Mouse (Mus musculus) gastrocnemius, postnatal 14 days (tissue): ENCODE data around the gene Cpn1. TPM values are rescaled to one million over a fixed set of nuclear protein-coding genes. Genes with fewer than 3 reads are reported as not detected.
"Not testable (repeated sequence)": the region's sequence is repeated elsewhere in the genome, so short reads cannot be mapped to it uniquely, and the experiment has no call there.

Source experiments
- DNase-seq: peaks from one replicate; pipeline ENCODE4 v3.0.0; 2021; ENCODE audit warnings: mixed read lengths
- intact Hi-C: fragments of 180-260 bp; cut with DNase I; formaldehyde crosslinking; loops from one replicate; pipeline ENCODE4 v1.15.1; 2025; ENCODE audit warnings: low total_unique reads
- total RNA-seq, 2 experiments: library from RNA; stranded (reverse); gene quantifications; 2 replicates each; pipeline ENCODE4 v1.2.3; 2021

Cpn1 gene
- total RNA-seq, 2 experiments from 2014 or later: not detected

DNA sequence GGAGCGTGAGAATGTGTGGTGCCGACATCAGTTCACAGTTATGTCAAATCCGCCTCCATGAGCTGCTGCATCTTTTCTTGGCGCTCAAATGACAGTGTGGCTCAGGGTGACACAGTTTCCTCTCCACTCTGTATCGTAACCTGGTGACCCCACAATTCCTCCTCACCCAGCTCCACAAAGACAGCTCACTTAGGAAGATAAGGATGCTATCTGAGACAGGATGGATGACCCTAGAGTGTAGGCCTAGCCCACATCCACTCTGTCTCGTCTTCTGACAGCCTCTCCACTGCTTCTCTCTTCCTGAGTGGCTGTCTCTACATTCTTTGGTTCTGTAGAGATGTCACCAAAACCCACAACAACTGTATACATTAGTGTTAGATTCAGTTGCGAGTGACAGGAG is 9.1 kb upstream of the Cpn1 start:
- no peak for DNase-seq
- intact Hi-C loops: no loop called here

DNA sequence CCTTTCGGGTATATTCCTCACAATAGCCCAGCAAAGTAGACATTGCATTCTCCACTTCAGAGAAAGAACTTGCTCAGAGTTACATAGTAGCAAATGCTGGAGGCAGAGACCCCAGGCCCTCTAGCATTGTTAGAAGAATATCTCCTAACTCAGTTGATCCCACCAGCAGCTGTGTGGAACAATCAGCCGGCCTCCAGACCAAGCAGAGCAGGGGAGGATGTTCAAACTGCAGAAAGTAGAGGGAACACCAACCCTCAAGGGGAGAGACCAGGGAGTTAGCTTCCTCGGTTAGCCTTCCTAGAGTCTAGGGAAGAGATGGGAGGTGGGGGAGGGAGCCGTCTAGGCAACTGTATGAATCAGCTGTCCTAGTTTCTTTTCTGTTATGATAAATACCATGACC is 6.1 kb upstream of the Cpn1 start:
- intact Hi-C loops: no loop called here
- DNase-seq: no peak

DNA sequence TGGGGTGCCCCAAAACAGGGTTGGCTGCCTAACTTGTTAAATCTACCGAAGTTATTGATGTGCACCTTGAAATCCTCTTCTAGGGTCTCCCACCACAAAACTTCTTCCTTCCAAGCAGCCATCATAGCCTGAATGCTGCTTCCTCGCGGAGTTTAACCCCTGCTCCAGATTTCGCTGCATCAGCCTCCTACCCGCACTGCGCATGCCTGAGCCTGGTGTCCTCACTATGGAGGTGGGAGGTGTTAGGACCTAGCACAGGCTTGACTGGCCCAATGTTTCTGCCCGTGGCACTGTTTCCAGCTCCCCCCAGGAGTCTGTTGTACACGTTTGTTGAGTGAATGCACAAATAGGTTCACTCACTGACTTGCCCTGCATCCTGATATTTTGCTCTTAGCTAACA is 4.0 kb upstream of the Cpn1 start:
- intact Hi-C loops: no loop called here
- DNase-seq: no peak

DNA sequence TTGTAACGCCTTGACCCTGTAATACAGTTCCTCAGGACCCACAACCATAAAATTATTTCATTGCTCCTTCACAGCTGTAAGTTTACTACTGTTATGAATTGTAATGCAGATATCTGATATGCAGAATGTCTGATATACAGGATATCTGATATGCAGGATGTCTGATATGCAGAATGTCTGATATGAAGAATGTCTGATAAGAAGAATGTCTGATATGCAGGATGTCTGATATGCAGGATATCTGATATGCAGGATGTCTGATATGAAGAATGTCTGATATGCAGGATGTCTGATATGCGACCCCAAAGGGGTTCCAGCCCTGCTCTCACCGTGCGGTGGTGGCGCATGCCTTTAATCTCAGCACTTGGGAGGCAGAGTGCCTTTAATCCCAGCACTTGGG is 4.4 kb downstream of the Cpn1 start:
- no peak for DNase-seq
- intact Hi-C loops: no loop called here

DNA sequence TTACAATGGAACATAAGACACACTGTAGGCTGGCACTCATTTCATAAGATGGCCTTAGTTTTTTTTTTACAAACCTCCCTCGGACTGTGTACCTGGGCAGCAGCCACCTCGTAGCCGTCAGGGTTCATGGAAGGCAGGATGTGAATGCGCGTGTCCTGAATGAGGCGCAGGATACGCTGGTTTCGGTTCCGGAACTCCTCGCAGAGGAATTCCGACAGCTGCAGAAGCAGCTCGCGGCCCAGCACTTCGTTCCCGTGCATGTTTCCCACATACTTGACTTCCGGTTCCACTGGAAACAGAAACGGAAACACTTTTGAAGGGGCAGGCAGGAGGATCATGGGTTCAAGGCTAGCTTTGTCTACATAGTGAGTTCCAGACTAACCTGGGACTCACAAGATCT is 5.6 kb downstream of the Cpn1 start:
- intact Hi-C loops: no loop called here
- DNase-seq: no peak

DNA sequence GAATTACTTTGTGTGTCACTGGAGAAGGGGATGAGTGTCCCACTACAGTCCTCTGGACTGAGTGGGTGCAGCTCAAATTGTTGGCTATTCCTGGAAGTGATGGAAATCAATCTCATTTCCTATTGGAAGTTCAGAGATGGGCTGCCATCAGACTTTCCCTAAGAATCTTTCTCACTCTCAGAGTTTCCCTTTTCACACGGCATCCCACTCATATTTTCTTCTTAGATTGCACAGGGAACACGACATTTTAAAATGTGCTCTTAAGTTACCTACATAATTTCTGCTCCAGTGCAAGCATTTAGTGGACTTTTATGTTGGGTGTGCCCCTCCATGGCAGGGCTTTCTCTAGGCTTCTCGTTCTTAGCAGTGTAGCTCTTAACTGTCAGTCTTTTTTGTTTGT is 8.6 kb downstream of the Cpn1 start:
- intact Hi-C loops: no loop called here
- DNase-seq: no peak

DNA sequence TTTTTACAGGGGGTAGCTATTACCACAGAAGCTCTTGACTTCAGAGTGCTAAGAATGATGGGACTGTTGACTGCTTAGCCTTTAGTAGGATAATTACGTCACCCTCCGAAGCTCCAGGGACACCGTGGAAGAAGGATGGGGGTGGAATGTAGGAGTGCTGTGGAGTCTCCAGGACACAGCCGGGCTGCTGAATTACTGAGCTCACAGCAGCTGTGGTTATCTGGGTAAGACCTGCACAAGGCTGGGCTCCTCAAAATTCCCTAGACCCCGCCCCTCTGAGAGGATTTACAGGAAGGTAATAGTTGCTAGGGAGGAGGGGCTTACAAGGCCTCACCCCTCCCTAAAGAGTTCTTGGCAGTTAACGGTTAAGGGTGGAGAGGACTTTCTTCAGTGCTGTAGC is 9.7 kb downstream of the Cpn1 start:
- no peak for DNase-seq
- intact Hi-C loops: no loop called here

DNA sequence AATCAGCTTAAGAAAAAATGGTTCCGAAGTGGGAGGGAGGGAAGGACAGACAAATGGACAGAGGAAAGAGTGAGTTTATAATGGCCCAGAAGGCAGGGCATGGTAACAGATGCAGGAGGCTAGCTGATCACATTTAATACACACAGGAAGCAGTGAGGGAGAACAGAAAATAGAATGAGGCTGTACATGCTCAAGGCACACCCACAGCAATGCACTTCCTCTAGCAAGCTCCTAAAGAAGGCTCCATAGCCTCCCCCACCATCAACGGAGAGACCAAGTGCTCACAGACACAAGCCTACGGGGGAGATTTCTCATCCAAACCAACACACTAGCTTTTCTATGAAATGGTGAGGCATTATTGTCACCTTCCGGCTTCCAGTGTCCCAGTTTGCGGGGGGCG is 12.1 kb downstream of the Cpn1 start:
- DNase-seq: no peak
- intact Hi-C loops: no loop called here

DNA sequence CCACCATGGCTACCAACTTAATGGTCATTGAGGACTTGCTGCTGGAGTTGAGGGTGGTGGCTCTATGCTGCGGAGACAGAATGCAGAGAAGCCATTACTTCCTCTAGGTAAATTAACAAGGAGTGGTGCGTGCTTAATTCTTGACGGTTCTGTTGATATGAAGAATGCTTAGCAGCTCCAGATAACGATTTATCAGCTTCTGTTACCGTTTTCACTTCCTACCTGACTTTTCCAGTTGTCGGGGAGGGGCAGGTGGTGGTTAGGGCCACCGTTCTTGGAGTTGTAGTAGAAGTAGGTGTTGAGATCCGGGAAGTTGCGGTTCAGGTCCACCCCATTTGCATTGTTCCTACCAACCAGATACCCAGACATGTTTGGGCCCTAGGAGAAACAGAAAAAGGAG is 12.6 kb downstream of the Cpn1 start:
- no peak for DNase-seq
- intact Hi-C loops: no loop called here

DNA sequence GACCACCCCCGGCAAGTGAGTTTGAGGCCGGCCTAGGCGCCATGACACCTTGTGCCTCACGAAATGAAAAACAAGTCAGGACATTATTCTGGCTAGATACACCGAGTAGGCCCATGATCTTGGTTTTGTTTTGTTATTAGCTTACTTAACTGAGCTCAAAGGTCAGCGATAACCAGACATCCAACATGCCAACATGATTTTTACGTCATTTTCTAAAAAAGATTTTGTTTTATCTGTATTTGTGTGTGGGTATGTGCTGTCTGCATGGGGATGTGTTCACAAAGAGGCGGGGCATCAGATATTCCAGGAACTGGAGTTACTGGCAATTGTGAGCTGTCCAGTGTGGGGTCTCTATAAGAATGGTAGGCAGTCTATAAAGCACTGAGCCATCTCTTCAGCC is 14.2 kb downstream of the Cpn1 start:
- intact Hi-C loops: no loop called here
- DNase-seq: no peak

DNA sequence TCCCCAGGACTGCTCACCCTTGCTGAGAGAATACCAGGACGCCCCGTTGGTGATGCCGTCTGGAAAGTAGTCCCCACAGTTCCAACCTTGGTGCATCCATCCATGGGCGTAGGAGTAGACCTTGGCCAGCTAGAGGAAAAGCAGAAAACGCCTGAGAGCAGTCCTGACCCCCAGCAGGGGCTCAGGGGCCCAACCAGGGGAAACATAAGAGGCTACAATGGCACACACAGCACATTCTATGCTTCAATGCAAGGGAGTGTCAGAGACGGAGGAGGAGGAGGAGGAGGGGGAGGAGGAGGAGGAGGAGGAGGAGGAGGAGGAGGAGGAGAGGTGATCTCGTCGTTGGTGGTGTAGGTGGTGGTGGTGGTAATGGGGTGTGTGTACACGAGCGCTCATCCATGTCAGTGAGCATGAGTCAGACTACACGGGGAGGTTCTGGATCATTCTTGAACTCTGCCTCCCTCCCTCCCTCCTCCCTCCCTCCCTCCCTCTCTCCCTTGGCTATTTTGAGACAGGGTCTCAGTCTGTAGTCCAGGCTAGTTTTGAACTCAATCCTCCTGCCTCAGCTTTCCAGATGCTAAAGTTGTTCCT is 17.8 kb downstream of the Cpn1 start:
- DNase-seq: no peak
- intact Hi-C loops: no loop called here

DNA sequence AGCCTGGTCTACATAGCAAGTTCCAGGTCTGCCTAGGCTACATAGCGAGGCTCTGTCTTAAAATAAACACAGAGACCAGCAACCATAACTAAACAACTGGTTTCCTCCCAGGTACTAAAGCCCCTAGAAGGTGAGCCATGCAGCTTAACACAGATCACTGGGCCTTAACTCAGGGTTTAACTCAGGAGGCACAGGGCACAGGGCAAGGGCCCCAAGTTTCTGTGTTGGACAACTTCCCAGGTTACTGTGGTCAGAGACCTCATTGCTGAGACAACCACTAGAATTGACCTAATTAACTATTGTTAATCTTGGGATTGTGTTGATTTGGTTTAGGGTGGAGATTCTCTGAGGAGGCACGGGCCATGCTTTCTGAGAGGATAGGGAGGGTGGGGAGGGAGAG is 19.9 kb downstream of the Cpn1 start:
- intact Hi-C loops: no loop called here
- no peak for DNase-seq

DNA sequence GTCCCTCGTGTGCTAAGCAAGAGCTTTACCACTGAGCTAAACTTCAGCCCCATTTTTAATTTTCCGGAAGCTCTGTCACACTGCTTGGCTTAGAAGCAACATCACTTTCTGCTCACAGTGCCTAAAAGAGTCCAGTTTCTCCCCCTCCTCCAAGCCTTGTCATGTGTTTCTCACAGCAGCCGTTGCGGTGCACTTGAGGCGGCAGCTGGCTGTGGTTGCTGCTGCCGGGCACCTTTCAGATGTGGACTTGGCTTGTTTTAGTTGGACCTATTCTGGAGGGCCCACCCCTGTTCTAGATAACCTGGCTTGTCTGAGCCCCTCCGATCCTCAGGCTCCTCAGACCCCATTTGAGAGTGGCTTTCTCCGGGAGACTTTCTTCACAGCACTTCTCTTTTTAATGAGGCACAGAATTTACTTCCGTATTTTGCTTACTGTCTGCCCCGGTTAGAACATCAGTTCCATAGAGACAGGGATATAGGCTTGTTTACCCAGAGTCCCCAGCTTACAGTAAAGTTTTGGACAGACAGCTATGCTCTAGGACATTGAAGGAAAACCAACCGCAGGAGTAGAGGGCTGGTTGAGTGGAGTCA is 20.8 kb downstream of the Cpn1 start:
- intact Hi-C loops: no loop called here
- DNase-seq: no peak

DNA sequence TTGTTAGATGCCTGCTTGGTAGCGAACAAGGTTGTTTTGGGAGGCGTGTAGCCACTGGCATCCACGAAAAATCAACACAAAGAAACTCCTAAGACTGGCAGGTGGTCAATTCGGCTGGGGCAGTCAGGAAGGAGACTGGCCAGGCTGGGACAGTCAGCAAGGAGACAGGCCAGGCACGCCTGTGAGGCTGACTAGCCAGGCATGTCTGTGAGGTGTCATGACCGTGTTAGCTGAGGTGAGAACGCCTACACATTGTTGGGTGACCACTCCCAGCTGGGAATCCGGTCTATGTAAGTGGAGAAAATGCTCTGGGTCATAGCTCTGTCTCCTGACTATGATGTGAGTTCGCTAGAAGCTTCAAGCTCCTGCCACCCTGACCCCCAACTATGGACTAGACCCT is 23.6 kb downstream of the Cpn1 start:
- DNase-seq: no peak
- intact Hi-C loops: no loop called here

DNA sequence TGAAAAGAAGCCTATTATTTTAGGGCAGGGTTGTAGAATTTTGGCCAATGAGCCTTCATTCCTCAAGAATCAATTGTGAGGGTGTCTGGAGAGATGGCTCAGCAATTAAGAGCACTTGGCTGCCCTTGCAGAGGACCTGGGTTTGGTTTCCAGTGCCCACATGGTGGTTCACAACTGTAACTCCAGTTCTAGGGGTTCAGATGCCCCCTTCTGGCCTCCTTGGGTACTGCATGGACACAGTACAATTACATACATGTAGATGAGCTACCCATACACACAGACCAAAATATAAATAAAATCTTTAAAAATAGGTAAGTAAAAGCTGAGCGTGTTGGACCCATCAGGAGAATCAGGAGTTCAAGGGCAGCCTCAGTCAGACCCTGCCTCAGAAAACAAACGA is 25.2 kb downstream of the Cpn1 start:
- intact Hi-C loops: no loop called here
- no peak for DNase-seq

DNA sequence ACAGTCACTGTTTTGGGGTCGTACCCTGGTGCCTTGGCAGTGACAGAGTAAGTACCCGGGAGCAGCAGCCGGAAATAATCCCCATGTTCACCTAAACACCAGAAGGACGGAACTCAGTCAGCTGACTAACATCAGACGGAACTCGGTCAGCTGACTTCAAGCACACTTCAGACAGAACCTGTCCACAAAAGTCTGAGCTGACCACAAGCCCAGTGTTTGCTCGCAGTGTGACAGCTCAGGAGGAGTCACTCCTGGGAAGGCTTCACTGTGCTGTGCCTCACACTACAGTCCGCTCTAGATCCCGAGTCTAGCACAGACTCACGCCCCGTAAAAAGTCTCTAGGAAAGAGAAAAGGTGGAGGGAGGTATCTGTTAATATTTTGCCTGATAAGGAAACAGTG is 26.3 kb downstream of the Cpn1 start:
- intact Hi-C loops: no loop called here
- no peak for DNase-seq

DNA sequence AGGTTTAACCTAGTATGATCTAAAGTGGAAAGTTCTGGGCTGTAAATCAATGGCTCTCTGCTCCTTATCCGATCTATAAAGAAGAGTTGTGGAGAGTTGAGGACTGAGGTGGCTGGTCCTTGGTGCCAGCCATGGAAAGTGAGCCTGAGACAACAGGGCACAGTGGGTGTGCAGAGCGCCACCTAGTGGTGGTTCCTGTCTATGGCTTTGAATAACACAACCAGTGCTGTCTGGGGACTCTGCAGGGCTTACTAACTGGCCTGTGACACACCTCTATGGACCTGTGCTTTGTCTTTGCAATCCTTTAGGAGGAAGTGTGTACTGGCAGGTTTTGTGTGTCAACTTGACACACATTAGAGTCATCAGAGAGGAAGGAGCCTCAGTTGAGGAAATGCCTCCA is 27.2 kb downstream of the Cpn1 start:
- peak; percentile 64 for DNase-seq
- intact Hi-C loops: loop anchor here (2.0 kb wide), 1 partner anchor 128 kb away; no protein-coding TSS in a partner anchor

DNA sequence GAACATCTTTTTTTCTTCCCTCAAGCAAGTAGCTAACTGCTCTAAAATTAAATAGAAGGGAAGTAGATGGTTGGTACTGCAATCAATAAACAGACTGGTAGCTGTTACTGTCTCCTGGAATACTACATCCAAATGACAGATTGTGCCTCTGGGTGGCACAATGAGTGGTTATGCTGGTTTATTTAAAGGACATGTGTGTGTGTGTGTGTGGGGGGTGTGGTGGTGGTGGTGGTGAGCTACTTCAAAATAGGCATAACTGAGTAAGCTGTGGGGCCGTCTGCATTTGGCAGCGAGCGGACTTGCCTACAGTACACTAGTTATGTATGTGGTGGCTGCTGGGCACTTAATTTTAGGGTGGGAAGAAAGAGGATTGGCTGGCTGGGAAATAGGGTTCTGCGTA is 28.5 kb downstream of the Cpn1 start:
- no peak for DNase-seq
- intact Hi-C loops: loop anchor here (2.0 kb wide), 1 partner anchor 127 kb away; no protein-coding TSS in a partner anchor

DNA sequence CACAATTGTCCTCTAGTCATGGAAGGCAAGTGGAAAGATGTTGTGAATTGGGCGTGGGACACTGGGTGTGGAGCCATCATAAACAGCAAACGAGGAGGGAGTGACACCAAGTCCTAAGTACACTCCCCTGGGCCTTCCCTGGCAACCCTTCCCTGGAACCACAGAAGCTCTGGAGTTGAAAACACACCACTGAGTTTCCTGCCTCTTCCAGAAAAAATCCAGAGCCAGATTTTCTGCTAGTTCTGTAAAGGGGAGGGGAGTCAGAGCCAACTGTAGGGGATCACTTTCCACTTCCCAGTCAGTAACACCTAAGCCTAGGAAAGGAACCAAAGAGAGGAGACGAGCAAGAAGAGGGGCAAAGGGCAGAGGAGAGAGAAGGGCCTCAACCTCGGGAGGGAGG is 29.0 kb downstream of the Cpn1 start:
- DNase-seq: peak; percentile 31
- intact Hi-C loops: no loop called here

DNA sequence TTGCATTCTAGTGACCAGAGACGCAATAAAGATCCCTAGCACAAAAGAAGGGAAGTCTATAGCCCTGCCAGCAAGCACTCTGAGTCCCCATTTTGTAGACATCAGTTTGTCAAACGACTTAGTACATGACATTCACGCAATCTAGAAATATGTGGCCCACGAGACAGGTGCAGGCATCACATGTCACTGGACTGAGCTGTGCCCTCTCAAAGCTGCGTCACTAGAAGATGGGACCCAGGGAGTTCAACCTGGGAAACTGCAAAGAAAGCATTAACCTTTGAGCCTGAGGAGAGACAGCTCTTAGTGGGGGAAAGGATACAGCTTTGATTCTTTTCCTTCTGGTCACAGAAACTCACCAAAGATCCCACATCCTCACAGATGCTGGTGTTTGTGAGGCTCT is 31.1 kb downstream of the Cpn1 start:
- intact Hi-C loops: no loop called here
- no peak for DNase-seq

DNA sequence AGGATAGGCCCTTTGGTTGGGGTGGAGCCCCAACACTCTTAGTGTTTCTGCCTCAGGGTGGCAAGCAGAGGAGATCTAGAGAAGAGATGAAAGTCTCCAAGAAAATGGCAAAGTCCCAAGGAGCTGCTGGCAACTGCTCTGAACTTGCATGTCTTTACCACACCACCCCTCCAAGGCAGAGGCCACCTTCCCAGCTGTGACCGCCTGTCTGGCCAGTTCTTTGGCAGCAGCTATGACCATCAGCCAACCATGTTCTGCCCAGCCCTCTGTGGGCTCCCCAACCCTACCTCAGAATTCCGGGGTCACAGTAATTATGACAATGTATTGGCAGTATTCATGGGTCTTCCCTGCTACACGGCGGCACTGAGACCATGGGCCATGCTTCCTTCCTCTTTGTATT is 31.5 kb downstream of the Cpn1 start:
- no peak for DNase-seq
- intact Hi-C loops: no loop called here

DNA sequence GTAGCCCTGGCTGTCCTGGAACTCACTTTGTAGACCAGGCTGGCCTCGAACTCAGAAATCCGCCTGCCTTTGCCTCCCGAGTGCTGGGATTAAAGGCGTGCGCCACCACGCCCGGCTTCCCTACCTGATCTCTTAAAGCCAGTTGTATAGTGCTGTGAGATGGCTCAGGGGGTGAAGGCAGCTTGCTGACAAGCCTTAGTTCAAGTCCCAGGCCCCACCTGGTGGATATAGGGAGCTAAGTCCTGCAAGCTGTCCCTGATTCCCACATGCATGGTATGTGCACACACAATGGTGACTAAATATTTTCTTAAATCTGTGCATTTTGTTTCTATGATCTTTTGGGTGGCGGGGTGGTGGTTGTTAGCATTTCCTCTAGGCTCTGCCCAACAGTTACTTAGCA is 33.4 kb downstream of the Cpn1 start:
- intact Hi-C loops, DNase-seq: not testable (repeated sequence)
